Mouse (Mus musculus) ES-E14 (cell line): ENCODE measurements around the gene Cdc123.

Experiments
- CHD2 ChIP-seq: IDR thresholded peaks from 2 replicates; pipeline ENCODE4 v1.6.1; 2014; ENCODE audit warnings: mild to moderate bottlenecking, low read depth, low read length, inconsistent platforms
- HCFC1 ChIP-seq: IDR thresholded peaks from 2 replicates; pipeline ENCODE4 v1.6.1; 2012; ENCODE audit warnings: low read length, inconsistent platforms, borderline replicate concordance; ENCODE audit not compliant: insufficient read depth
- MAFK ChIP-seq: IDR thresholded peaks from 2 replicates; pipeline ENCODE4 v1.6.1; 2014; ENCODE audit warnings: mild to moderate bottlenecking, low read depth, low read length, inconsistent platforms; ENCODE audit not compliant: insufficient read depth
- ZC3H11A ChIP-seq: IDR thresholded peaks from 2 replicates; pipeline ENCODE4 v1.6.1; 2012; ENCODE audit warnings: low read depth, mild to moderate bottlenecking, inconsistent platforms, low read length, borderline replicate concordance
- ZNF384 ChIP-seq: IDR thresholded peaks from 2 replicates; pipeline ENCODE4 v1.6.1; 2012; ENCODE audit warnings: low read depth, low read length, inconsistent platforms

GRCm38 (mm10) chr2:5810036-5810718 is 34.8 kb downstream of the Cdc123 start:
- TF ChIP-seq HCFC1 (no peak), ZC3H11A (no peak), MAFK (0 out of 2 replicates have a peak, but pooled peaks have one; percentile 23), CHD2 (no peak), ZNF384 (no peak)
